Mouse (Mus musculus): ENCODE data around the gene Trp53bp2.

DNA sequence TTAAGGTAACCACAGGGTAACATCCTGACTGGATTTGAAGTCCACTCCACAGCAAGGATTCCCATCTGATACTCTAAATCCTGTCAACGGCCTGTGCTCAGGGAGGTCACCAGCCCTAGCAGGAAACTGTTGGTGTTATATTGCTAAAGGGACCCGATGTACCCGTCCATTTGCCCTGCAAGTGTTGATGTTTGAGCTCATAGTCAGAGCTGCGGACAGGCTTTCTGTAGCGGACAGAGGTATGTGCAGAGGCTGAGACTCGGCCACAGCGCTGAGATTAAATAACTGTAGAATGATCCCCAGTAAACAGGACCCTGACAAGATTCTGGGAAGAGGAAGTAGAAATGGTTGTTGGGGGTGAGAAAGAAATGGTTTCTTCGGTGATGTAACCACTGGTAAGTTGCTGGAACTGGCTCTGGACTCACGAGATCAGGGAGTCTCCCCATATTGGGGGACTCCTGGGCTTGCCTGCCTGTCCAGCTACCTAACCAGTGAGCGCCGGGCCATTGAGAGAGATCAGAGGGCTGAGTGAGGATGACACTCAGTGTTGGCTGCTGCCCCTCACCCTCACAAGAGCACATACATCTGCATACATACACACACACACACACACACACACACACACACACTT lies 30.7 kb upstream of the Trp53bp2 start:
- TF ChIP-seq POLR2A (IDR thresholded peaks at IDR 0.05; ENCODE audit: control insufficient read depth, extremely low read depth, insufficient read depth, low read length, poor library complexity) (no peak), CTCF (IDR thresholded peaks at IDR 0.05; ENCODE audit: borderline replicate concordance, control insufficient read depth, extremely low read depth, insufficient read depth, low read length, poor library complexity) (no peak)

Measured in thymus, adult 2 months (tissue).